Mouse (Mus musculus): ENCODE results near the gene Fblim1. TPM values are rescaled to one million over a fixed set of nuclear protein-coding genes. Genes with fewer than 3 reads are reported as not detected.

Gene Fblim1
- polyA plus RNA-seq (2014; fragmentation: Illumina TruSeq; extraction: RNeasy Lipid Tissue Mini Kit (QIAGEN cat#74804); ENCODE audit: low read depth, low replicate concordance): 28.6 TPM

GRCm38 (mm10) chr4:141605861-141606260 lies at the start of gene Fblim1:
Gene Fblim1 (minus strand): TSS chr4:141606096.

GRCm38 (mm10) chr4:141623666-141624065 lies 17.8 kb upstream of the Fblim1 start, which contains the start of gene Slc25a34:
Gene Slc25a34 (minus strand): TSS chr4:141623821.

GRCm38 (mm10) chr4:141618565-141619243 lies 12.8 kb upstream of the Fblim1 start, which contains the start of gene Tmem82:
Gene Tmem82 (minus strand): TSS chr4:141618633.

GRCm38 (mm10) chr4:141538408-141539212 lies 67.3 kb downstream of the Fblim1 start, which contains the start of gene Spen:
Gene Spen (minus strand): TSS chr4:141538597.

Other genes starting within 250 kb of the Fblim1 start
- gene Fam131c, start 237.9 kb downstream of the Fblim1 start, polyA plus RNA-seq (2014; fragmentation: Illumina TruSeq; extraction: RNeasy Lipid Tissue Mini Kit (QIAGEN cat#74804); ENCODE audit: low read depth, low replicate concordance): 0.93 TPM
- 0.12 TPM for gene Clcnka, start 207.4 kb downstream of the Fblim1 start, polyA plus RNA-seq (2014; fragmentation: Illumina TruSeq; extraction: RNeasy Lipid Tissue Mini Kit (QIAGEN cat#74804); ENCODE audit: low read depth, low replicate concordance)
- gene Clcnkb, start 190.1 kb downstream of the Fblim1 start, polyA plus RNA-seq (2014; fragmentation: Illumina TruSeq; extraction: RNeasy Lipid Tissue Mini Kit (QIAGEN cat#74804); ENCODE audit: low read depth, low replicate concordance): 10.3 TPM
- gene Hspb7, start 185.3 kb downstream of the Fblim1 start, polyA plus RNA-seq (2014; fragmentation: Illumina TruSeq; extraction: RNeasy Lipid Tissue Mini Kit (QIAGEN cat#74804); ENCODE audit: low read depth, low replicate concordance): 8.9 TPM
- gene Srarp, start 170.0 kb downstream of the Fblim1 start, polyA plus RNA-seq (2014; fragmentation: Illumina TruSeq; extraction: RNeasy Lipid Tissue Mini Kit (QIAGEN cat#74804); ENCODE audit: low read depth, low replicate concordance): 0.50 TPM
- 13.0 TPM for gene Zbtb17, start 161.4 kb downstream of the Fblim1 start, polyA plus RNA-seq (2014; fragmentation: Illumina TruSeq; extraction: RNeasy Lipid Tissue Mini Kit (QIAGEN cat#74804); ENCODE audit: low read depth, low replicate concordance)
- 15.2 TPM for gene Spen, start 67.5 kb downstream of the Fblim1 start, polyA plus RNA-seq (2014; fragmentation: Illumina TruSeq; extraction: RNeasy Lipid Tissue Mini Kit (QIAGEN cat#74804); ENCODE audit: low read depth, low replicate concordance)
- 0.89 TPM for gene Tmem82, start 12.5 kb upstream of the Fblim1 start, polyA plus RNA-seq (2014; fragmentation: Illumina TruSeq; extraction: RNeasy Lipid Tissue Mini Kit (QIAGEN cat#74804); ENCODE audit: low read depth, low replicate concordance)
- 1.7 TPM for gene Slc25a34, start 17.7 kb upstream of the Fblim1 start, polyA plus RNA-seq (2014; fragmentation: Illumina TruSeq; extraction: RNeasy Lipid Tissue Mini Kit (QIAGEN cat#74804); ENCODE audit: low read depth, low replicate concordance)
- gene Plekhm2, start 58.8 kb upstream of the Fblim1 start, polyA plus RNA-seq (2014; fragmentation: Illumina TruSeq; extraction: RNeasy Lipid Tissue Mini Kit (QIAGEN cat#74804); ENCODE audit: low read depth, low replicate concordance): 35.6 TPM
- gene Rsc1a1, start 79.5 kb upstream of the Fblim1 start, polyA plus RNA-seq (2014; fragmentation: Illumina TruSeq; extraction: RNeasy Lipid Tissue Mini Kit (QIAGEN cat#74804); ENCODE audit: low read depth, low replicate concordance): 4.3 TPM
- gene Ddi2, start 117.3 kb upstream of the Fblim1 start, polyA plus RNA-seq (2014; fragmentation: Illumina TruSeq; extraction: RNeasy Lipid Tissue Mini Kit (QIAGEN cat#74804); ENCODE audit: low read depth, low replicate concordance): 17.4 TPM
- gene Agmat, start 140.6 kb upstream of the Fblim1 start, polyA plus RNA-seq (2014; fragmentation: Illumina TruSeq; extraction: RNeasy Lipid Tissue Mini Kit (QIAGEN cat#74804); ENCODE audit: low read depth, low replicate concordance): not detected
- gene Dnajc16, start 184.8 kb upstream of the Fblim1 start, polyA plus RNA-seq (2014; fragmentation: Illumina TruSeq; extraction: RNeasy Lipid Tissue Mini Kit (QIAGEN cat#74804); ENCODE audit: low read depth, low replicate concordance): 13.8 TPM
- 27.0 TPM for gene Casp9, start 187.5 kb upstream of the Fblim1 start, polyA plus RNA-seq (2014; fragmentation: Illumina TruSeq; extraction: RNeasy Lipid Tissue Mini Kit (QIAGEN cat#74804); ENCODE audit: low read depth, low replicate concordance)
- 1.7 TPM for gene Cela2a, start 220.1 kb upstream of the Fblim1 start, polyA plus RNA-seq (2014; fragmentation: Illumina TruSeq; extraction: RNeasy Lipid Tissue Mini Kit (QIAGEN cat#74804); ENCODE audit: low read depth, low replicate concordance)
- gene Ctrc, start 240.3 kb upstream of the Fblim1 start, polyA plus RNA-seq (2014; fragmentation: Illumina TruSeq; extraction: RNeasy Lipid Tissue Mini Kit (QIAGEN cat#74804); ENCODE audit: low read depth, low replicate concordance): not detected

Measured in adipose tissue, adult 10 weeks (tissue).